Mouse (Mus musculus) embryo, embryonic 9.5 days (tissue): ENCODE results near the gene Parn.

ENCODE experiments used
- DNase-seq: peaks from one replicate; pipeline ENCODE4 v3.0.0-alpha.2; 2017; ENCODE audit errors: extremely low spot score

The Parn gene

GRCm38 (mm10) chr16:13621745-13622507 is 46.0 kb downstream of the Parn start:
- DNase-seq: no peak

GRCm38 (mm10) chr16:13620194-13620593 is 47.8 kb downstream of the Parn start:
- DNase-seq: no peak

- no peak for DNase-seq
Observed at GRCm38 (mm10) chr16:13615276-13615675, 52.7 kb downstream of the Parn start.

- no peak for DNase-seq
Observed at GRCm38 (mm10) chr16:13612571-13612970, 55.4 kb downstream of the Parn start.

GRCm38 (mm10) chr16:13612058-13612457 is 55.9 kb downstream of the Parn start:
- DNase-seq: no peak

GRCm38 (mm10) chr16:13611399-13611798 is 56.6 kb downstream of the Parn start:
- no peak for DNase-seq

- DNase-seq: no peak
Observed at GRCm38 (mm10) chr16:13610951-13611381, 57.0 kb downstream of the Parn start.

GRCm38 (mm10) chr16:13608705-13609085 is 59.3 kb downstream of the Parn start:
- DNase-seq: no peak

GRCm38 (mm10) chr16:13607987-13608704 is 59.8 kb downstream of the Parn start:
- DNase-seq: no peak

GRCm38 (mm10) chr16:13602779-13603178 is 65.2 kb downstream of the Parn start:
- DNase-seq: no peak

GRCm38 (mm10) chr16:13589049-13589408 is 78.9 kb downstream of the Parn start:
- no peak for DNase-seq

GRCm38 (mm10) chr16:13588182-13589048 is 79.6 kb downstream of the Parn start:
- no peak for DNase-seq

GRCm38 (mm10) chr16:13585234-13585633 is 82.7 kb downstream of the Parn start:
- DNase-seq: no peak

- DNase-seq: no peak
Observed at GRCm38 (mm10) chr16:13580784-13581183, 87.2 kb downstream of the Parn start.

- DNase-seq: no peak
Observed at GRCm38 (mm10) chr16:13580016-13580415, 88.0 kb downstream of the Parn start.

- no peak for DNase-seq
Observed at GRCm38 (mm10) chr16:13575306-13575705, 92.7 kb downstream of the Parn start.

GRCm38 (mm10) chr16:13568280-13568679 is 99.7 kb downstream of the Parn start:
- DNase-seq: no peak

- no peak for DNase-seq
Observed at GRCm38 (mm10) chr16:13567614-13568013, 100.4 kb downstream of the Parn start.

GRCm38 (mm10) chr16:13566351-13566750 is 101.6 kb downstream of the Parn start:
- DNase-seq: no peak

- DNase-seq: no peak
Observed at GRCm38 (mm10) chr16:13565291-13565690, 102.7 kb downstream of the Parn start.

- no peak for DNase-seq
Observed at GRCm38 (mm10) chr16:13557784-13558183, 110.2 kb downstream of the Parn start.

- DNase-seq: no peak
Observed at GRCm38 (mm10) chr16:13556954-13557470, 111.0 kb downstream of the Parn start.
